Mouse (Mus musculus) embryonic facial prominence, embryonic 11.5 days (tissue): Measurements from ENCODE around the gene Grik5. TPM values are rescaled to one million over a fixed set of nuclear protein-coding genes. Genes with fewer than 3 reads are reported as not detected.

Experiments used
- ATAC-seq: fragments of 200-750 bp; cut with Nextera tagmentation; replicated peaks from 2 replicates; pipeline ENCODE4 v1.8.0; 2017; ENCODE audit warnings: low read depth; ENCODE audit not compliant: insufficient number of reproducible peaks, low FRiP score, low TSS enrichment
- DNase-seq: peaks from one replicate; pipeline ENCODE4 v3.0.0-alpha.2; 2015; ENCODE audit warnings: low spot score
- H3K27ac ChIP-seq: fragments of 300-500 bp; sonication (generic); replicated peaks from 2 replicates; pipeline ENCODE4 v1.5.1; 2014; ENCODE audit warnings: mild to moderate bottlenecking, low read depth, low read length, control low read depth
- H3K27me3 ChIP-seq: fragments of 300-500 bp; sonication (generic); 2 replicates; pipeline ENCODE4 v1.6.1; 2014; ENCODE audit warnings: mild to moderate bottlenecking, low read length, moderate library complexity, mixed read lengths; ENCODE audit not compliant: control insufficient read depth, insufficient read depth
- H3K36me3 ChIP-seq: fragments of 300-500 bp; sonication (generic); replicated peaks from 2 replicates; pipeline ENCODE4 v1.6.1; 2014; ENCODE audit warnings: low read depth, mild to moderate bottlenecking, low read length, moderate library complexity, mixed read lengths; ENCODE audit not compliant: control insufficient read depth, insufficient read depth
- H3K4me1 ChIP-seq: fragments of 300-500 bp; sonication (generic); 2 replicates; pipeline ENCODE4 v1.6.1; 2014; ENCODE audit warnings: low read length, mixed read lengths; ENCODE audit not compliant: control insufficient read depth, insufficient read depth
- H3K4me2 ChIP-seq: fragments of 300-500 bp; sonication (generic); 2 replicates; pipeline ENCODE4 v1.6.1; 2014; ENCODE audit warnings: low read depth, mild to moderate bottlenecking, control low read depth, low read length, moderate library complexity
- H3K4me3 ChIP-seq: fragments of 300-500 bp; sonication (generic); 2 replicates; pipeline ENCODE4 v1.5.1; 2014; ENCODE audit warnings: low read depth, low read length, control low read depth
- H3K9ac ChIP-seq: fragments of 300-500 bp; sonication (generic); replicated peaks from 2 replicates; pipeline ENCODE4 v1.6.1; 2014; ENCODE audit warnings: mild to moderate bottlenecking, control low read depth, low read length
- H3K9me3 ChIP-seq: fragments of 300-500 bp; sonication (generic); replicated peaks from 2 replicates; pipeline ENCODE4 v1.6.1; 2016; ENCODE audit warnings: mild to moderate bottlenecking, low read length, inconsistent platforms, mixed read lengths; ENCODE audit not compliant: control insufficient read depth
- WGBS: fragments of 180-500 bp; shearing (Covaris S2); extraction: QIAGEN DNeasy Blood & Tissue Kit; methylation state at CpG from one replicate; pipeline ENCODE4 v1.1.7; 2014; 5-methylcytosine and 5-hydroxymethylcytosine counted together
- polyA plus RNA-seq: library from polyadenylated mRNA; unstranded; fragments of >200 nt; fragmentation: Nextera tagmentation; extraction: Ambion mirVana; gene quantifications from 2 replicates; pipeline ENCODE4 v1.2.1, GENCODE M21; 2014

Gene Grik5
- polyA plus RNA-seq, 1 experiment from 2014 or later, result 5.7 TPM

DNA sequence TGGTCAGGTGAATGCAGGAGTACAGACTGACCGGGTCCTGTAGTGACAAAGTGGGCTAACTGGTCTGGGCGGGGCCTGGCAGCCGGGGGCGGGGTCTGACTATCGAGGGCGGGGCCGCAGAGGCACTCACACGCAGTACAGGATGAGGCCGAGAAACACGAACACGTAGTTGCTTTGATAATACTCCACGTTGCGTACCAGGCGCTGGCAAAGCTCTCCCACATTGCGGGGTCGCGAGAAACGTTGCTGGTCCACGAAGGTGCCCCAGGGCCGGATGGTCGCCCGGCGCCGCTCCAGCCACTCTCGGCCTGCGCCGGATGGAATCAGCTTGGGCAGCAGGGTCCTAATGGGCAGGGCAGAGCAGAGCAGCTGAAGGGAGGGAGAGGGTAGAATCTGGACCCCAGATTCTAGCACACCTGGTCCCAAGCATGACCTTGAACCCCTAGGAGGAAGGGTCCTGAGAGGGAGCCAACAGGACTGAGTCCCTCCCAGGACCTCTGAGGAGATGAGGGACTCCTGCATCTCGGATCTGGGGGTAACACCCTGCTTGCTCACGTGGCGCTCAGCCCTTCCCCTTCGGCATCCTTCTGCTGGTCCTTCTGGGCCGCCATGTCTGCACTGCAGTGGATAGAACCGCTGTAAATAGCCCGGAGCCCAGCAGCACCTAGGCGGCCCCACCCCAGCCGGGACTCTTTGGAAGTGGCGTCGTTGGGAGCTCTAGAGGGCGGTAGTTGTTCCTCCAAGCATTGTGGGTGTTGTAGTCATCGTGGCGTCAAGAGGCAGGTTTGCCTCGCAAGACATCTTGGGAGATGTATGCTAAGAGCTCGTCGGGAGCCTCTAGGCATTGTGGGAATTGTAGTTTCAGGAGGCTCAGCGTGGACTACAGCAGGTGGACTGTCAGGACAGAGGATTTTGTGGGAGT, 99.9 kb downstream of the Grik5 start, which contains the start of gene Rabac1:
Gene Rabac1, minus strand, starts transcription at position 783 of the 922 bp plus-strand sequence.
- Histone ChIP-seq H3K27me3 (no peaks in the 10 kb centered on the region), H3K4me1 (no peaks in the 10 kb centered on the region), H3K36me3 (no peaks in the 10 kb centered on the region), H3K27ac (no peak within 1 kb of the TSS), H3K9me3 (no peaks in the 10 kb centered on the region), H3K4me3 (peak within 1 kb of the TSS; percentile 64), H3K9ac (peak within 1 kb of the TSS; percentile 64), H3K4me2 (peak within 1 kb of the TSS; percentile 80)
- peak; percentile 85 for ATAC-seq
- 0% methylated on average over 45 of the region's 45 CpGs for WGBS
- peak; percentile 96 for DNase-seq

DNA sequence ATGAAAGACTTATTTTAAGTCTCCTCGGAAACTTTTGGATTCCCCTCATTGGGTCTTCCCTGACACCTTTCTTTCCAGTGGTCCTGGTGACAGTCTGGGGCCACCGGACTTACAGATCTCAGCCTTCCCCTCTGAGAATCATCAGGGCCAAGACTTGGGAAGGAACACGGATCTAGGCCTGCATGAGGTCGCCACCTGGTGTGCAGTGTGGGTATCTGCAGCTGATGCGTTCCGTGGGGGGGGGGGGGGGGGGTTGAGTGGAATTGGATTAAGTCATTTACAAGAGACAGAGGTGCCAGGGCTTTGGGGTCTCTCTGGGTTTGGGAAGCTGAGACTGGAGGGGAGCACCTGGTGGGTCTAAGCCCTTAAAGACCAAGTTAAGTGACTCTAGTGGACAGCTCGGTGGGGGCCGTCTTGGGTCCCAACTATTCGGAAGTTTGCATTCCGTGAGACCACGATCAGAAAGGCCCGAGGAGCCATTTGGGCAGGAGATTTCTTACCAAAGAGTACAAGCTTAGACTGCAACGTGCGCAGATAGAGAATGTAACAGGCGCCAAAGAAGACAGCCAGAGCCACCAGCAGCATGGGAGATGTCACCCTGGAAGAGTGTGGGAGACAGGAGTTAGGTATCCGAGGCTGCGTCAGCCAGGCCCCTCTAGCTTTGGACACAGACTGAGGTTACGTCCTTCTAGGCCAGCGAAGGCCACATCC, 100.7 kb downstream of the Grik5 start:
- H3K27ac ChIP-seq, result no peak overlapping the region
- H3K9ac ChIP-seq, result no peak overlapping the region; the same call in 1 of the 2 replicates
- H3K4me2 ChIP-seq, result peak overlapping the region; percentile 80
- no peaks in the 10 kb centered on the region for H3K36me3 ChIP-seq
- no peaks in the 10 kb centered on the region for H3K27me3 ChIP-seq
- ATAC-seq, result no peak
- no peaks in the 10 kb centered on the region for H3K4me1 ChIP-seq
- peak overlapping the region; percentile 64 for H3K4me3 ChIP-seq
- H3K9me3 ChIP-seq, result no peaks in the 10 kb centered on the region
- DNase-seq, result peak; percentile 57
- 11% methylated on average over 19 of the region's 19 CpGs for WGBS

DNA sequence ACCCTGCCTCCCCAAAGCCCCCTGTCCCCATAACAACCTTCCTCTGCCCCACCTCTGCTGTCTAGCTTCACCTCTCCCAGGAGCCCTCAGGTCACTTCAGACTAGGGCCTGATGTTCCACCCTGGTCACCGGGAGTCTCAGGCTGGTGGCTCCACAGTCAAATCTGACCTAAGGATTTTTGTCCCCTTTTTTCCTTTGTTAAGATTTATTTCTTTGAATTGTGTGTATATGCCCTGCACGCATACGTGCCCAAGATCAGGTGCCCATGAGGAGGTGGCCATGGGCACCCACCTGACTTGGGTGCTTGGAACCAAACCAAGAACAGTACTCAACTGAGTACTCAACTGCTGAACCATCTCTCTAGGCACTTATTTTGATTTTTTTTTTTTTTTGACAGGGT, 101.8 kb downstream of the Grik5 start:
- Histone ChIP-seq H3K4me1 (no peaks in the 10 kb centered on the region), H3K4me3 (no peak overlapping the region), H3K36me3 (no peaks in the 10 kb centered on the region), H3K27ac (no peak overlapping the region), H3K27me3 (no peaks in the 10 kb centered on the region), H3K9me3 (no peaks in the 10 kb centered on the region), H3K9ac (no peak overlapping the region), H3K4me2 (no peak overlapping the region)
- ATAC-seq (no peak), DNase-seq (no peak)
- 82% methylated on average over 3 of the region's 3 CpGs for WGBS

DNA sequence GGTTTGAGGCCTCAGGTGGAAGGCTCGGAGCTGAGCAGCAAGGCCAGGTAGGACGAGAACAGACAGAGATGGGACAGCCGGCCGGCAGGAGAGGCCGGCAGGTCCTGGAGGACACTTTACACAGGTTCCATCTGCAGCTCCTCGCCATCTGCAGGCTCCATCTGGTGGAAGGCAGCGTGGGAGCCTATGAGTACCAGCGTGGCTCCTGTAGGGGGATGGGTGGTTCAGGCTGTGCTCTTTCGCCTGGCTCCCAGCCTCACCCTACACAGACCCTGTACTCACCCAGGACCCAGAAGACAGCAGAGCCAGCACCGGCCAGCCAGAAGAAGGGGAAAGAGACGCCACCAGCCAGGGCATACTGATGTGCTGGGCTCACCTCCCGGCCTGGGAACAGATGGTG, 102.3 kb downstream of the Grik5 start:
- Histone ChIP-seq H3K27ac (no peak overlapping the region; the same call in 1 of the 2 replicates), H3K9ac (no peak overlapping the region), H3K36me3 (no peaks in the 10 kb centered on the region), H3K4me3 (no peak overlapping the region), H3K4me2 (no peak overlapping the region), H3K4me1 (no peaks in the 10 kb centered on the region; the same call in 1 of the 2 replicates), H3K9me3 (no peaks in the 10 kb centered on the region), H3K27me3 (no peaks in the 10 kb centered on the region)
- DNase-seq (no peak), ATAC-seq (no peak)
- WGBS, result 73% methylated on average over 12 of the region's 12 CpGs

DNA sequence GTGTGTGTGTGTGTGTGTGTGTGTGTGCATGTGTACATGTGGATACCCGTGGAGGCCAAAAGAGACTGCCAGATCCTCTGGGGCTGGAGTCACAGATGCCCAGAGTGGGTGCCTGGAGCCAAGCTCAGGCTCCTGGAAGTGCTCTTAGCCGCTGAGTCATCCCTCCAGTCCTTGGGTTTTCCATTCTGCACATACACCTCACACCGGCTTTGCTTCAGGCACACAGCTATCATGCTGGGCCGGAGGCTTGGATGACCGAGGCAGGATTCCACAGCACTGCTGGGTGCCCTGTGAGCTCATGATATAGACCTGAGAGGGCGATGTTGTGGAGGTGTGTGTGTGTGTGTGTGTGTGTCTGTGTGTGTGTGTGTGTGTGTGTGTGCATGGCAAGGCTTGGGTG, 103.7 kb downstream of the Grik5 start:
- DNase-seq (no peak), ATAC-seq (no peak)
- no peak overlapping the region for H3K27ac ChIP-seq
- H3K4me3 ChIP-seq, result no peak overlapping the region
- no peak overlapping the region for H3K4me2 ChIP-seq
- H3K36me3 ChIP-seq, result no peaks in the 10 kb centered on the region
- WGBS, result 75% methylated on average over 6 of the region's 6 CpGs
- no peak overlapping the region for H3K9ac ChIP-seq
- no peaks in the 10 kb centered on the region for H3K27me3 ChIP-seq
- no peaks in the 10 kb centered on the region; the same call in 1 of the 2 replicates for H3K4me1 ChIP-seq
- no peaks in the 10 kb centered on the region for H3K9me3 ChIP-seq

DNA sequence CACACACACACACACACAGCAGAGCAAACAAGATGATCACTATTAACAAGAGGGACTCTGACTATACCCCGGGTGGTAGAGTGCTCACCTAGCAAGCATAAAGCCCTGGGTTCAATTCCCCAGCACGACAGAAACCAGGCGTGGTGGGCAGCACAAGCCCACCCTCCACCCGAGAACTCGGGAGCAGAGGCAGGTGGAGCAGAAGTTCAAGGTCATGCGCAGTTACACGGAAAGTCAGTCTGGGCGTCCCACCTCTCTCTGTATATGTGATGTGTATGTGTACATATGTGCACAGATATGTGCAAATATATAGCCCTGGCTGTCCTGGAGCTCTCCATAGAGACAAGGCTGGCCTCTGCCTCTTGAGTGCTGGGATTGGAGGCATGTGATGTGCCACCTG, 104.2 kb downstream of the Grik5 start:
- DNase-seq (no peak), ATAC-seq (no peak)
- no peaks in the 10 kb centered on the region; the same call in 1 of the 2 replicates for H3K4me1 ChIP-seq
- no peaks in the 10 kb centered on the region for H3K9me3 ChIP-seq
- no peak overlapping the region for H3K4me2 ChIP-seq
- no peaks in the 10 kb centered on the region for H3K36me3 ChIP-seq
- H3K27me3 ChIP-seq, result no peaks in the 10 kb centered on the region
- no peak overlapping the region for H3K4me3 ChIP-seq
- no peak overlapping the region for H3K9ac ChIP-seq
- no peak overlapping the region for H3K27ac ChIP-seq
- WGBS, result 84% methylated on average over 8 of the region's 8 CpGs

DNA sequence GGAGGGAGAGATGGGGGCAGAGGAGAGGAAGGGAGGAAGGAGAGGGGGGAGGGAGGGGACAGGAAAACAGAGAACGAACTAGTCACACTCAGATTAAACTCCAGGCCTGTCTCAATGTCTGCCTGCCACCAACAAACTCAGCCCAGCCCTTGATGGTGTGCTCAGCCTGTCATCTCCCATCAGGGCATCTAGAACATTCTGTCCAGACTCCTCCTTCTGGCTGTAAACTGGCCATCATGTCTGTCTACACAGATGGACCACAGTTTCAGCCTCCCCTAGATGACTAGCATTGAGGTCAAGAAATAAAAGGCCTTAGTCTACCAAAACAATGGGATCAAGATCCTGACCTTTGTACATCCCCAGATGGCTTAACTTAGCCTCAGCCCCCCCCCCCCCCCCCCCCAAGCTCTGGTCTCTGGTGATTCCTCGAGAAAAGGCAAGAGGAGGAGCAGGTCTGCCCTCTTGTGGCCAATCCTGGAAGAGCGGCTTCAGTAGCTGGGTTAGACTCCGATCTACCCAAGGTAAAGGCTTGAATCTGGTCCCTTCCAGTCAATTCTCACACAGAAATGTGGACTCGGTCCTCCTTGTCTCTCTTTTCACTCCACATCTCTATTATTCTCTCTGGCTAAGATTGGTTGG, 107.1 kb downstream of the Grik5 start:
- Histone ChIP-seq H3K9ac (no peak overlapping the region), H3K27ac (no peak overlapping the region), H3K9me3 (no peaks in the 10 kb centered on the region), H3K4me1 (no peaks in the 10 kb centered on the region; the same call in 1 of the 2 replicates), H3K4me3 (no peak overlapping the region), H3K36me3 (no peaks in the 10 kb centered on the region), H3K27me3 (no peaks in the 10 kb centered on the region), H3K4me2 (no peak overlapping the region)
- ATAC-seq (no peak), DNase-seq (peak; percentile 88)
- 8% methylated on average over 5 of the region's 5 CpGs for WGBS
